Mouse (Mus musculus): ENCODE measurements around the gene Cct6b. TPM values are rescaled to one million over a fixed set of nuclear protein-coding genes. Genes with fewer than 3 reads are reported as not detected.

Cct6b gene
- 0.20 and 0.25 TPM in 2 replicates for total RNA-seq (2023)

GRCm38 (mm10) chr11:82763742-82764437, at the start of gene Cct6b, which contains the start of gene Zfp830:
Gene Cct6b, minus strand, starts transcription at chr11:82764321.
Gene Zfp830, plus strand, starts transcription at chr11:82764345.

GRCm38 (mm10) chr11:82780983-82781903, 17.1 kb upstream of the Cct6b start, which contains the start of gene Lig3:
Gene Lig3, plus strand, starts transcription at chr11:82781108.

Other genes with a start within 250 kb of the Cct6b start
- 37.4 and 39.2 TPM in 2 replicates for gene Zfp830, start within 50 bp of the Cct6b start, total RNA-seq (2023)
- 20.6 and 21.1 TPM in 2 replicates for gene Lig3, start 16.8 kb upstream of the Cct6b start, total RNA-seq (2023)
- 56.1 and 67.4 TPM in 2 replicates for gene Rffl, start 106.9 kb upstream of the Cct6b start, total RNA-seq (2023)
- gene Rad51d, start 126.3 kb upstream of the Cct6b start, total RNA-seq (2023) = 10.6 and 16.1 TPM in 2 replicates
- gene Fndc8, start 127.8 kb upstream of the Cct6b start, total RNA-seq (2023) = not detected in 2 replicates
- 3.5 and 9.2 TPM in 2 replicates for gene Nle1, start 144.1 kb upstream of the Cct6b start, total RNA-seq (2023)
- not detected in 2 replicates for gene Unc45b, start 146.2 kb upstream of the Cct6b start, total RNA-seq (2023)
- gene Slfn5, start 187.0 kb upstream of the Cct6b start, total RNA-seq (2023) = 14.6 and 25.0 TPM in 2 replicates
- 7.4 and 7.8 TPM in 2 replicates for gene Slfn9, start 227.5 kb upstream of the Cct6b start, total RNA-seq (2023)

All from neutrophil, adult 65 days (primary cell).